Mouse (Mus musculus): ENCODE measurements around the gene Gm10283. TPM values are rescaled to one million over a fixed set of nuclear protein-coding genes. Genes with fewer than 3 reads are reported as not detected.
A peak's percentile ranks its signal among the peaks of the same experiment; 100 is the strongest.
"Not testable (repeated sequence)": the region's sequence is repeated elsewhere in the genome, so short reads cannot be mapped to it uniquely, and the experiment has no call there.

Gm10283 gene
- polyA plus RNA-seq (2012; rRNA removed): not detected in 2 replicates

- Histone ChIP-seq H3K27ac (ENCODE audit: insufficient read depth, low read length) (no peak within 1 kb of the TSS), H3K4me3 (replicated peaks; ENCODE audit: insufficient read depth, low read depth, low read length) (no peak within 1 kb of the TSS), H3K27me3 (ENCODE audit: control insufficient read depth, insufficient read depth, low read length) (no peaks in the 10 kb centered on the region), H3K4me1 (ENCODE audit: control insufficient read depth, insufficient read depth, low read length) (0 out of 2 replicates have a peak, but pooled peaks cover 2% of the 10 kb centered on the region)
- 63% methylated on average over 2 of the region's 2 CpGs for WGBS
- TF ChIP-seq POLR2A (IDR thresholded peaks at IDR 0.05; ENCODE audit: borderline replicate concordance, insufficient read depth, low read length) (no peak), CTCF (IDR thresholded peaks at IDR 0.05; ENCODE audit: borderline replicate concordance, insufficient read depth, low read depth, low read length) (no peak)
- no peak for DNase-seq
Measured at GRCm38 (mm10) chr8:60503098-60503497, at the start of gene Gm10283. Gm10283 (minus strand) TSS chr8:60503198.

DNA sequence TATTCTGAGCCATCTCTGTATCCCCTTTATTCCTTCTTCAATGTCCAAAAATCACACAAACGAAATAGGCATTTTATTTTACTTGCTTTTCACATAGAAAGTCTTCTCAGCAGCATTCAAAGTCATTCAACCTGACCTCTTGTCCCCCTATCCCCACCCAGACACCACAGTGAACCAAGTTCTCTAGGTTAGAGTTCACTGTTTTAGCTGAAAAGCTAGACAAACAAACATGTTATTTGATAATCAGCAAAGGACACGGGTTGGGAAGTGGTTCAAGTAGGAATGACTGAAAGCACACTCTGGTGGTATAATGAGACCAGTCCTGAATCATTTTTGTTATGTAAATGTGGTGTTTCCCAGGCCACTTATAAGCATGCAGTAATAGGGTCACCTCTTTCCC is 31.9 kb upstream of the Gm10283 start:
- no peak for DNase-seq
- no peak for TF ChIP-seq POLR2A (IDR thresholded peaks at IDR 0.05; ENCODE audit: borderline replicate concordance, insufficient read depth, low read length)
- no peak for TF ChIP-seq CTCF (IDR thresholded peaks at IDR 0.05; ENCODE audit: borderline replicate concordance, insufficient read depth, low read depth, low read length)
- H3K4me1 ChIP-seq (ENCODE audit: control insufficient read depth, insufficient read depth, low read length): no peaks in the 10 kb centered on the region
- 44% methylated on average over 2 of the region's 2 CpGs for WGBS
- no peak overlapping the region for H3K27ac ChIP-seq (ENCODE audit: insufficient read depth, low read length)
- H3K4me3 ChIP-seq (replicated peaks; ENCODE audit: insufficient read depth, low read depth, low read length): no peak overlapping the region
- no peaks in the 10 kb centered on the region for H3K27me3 ChIP-seq (ENCODE audit: control insufficient read depth, insufficient read depth, low read length)

GRCm38 (mm10) chr8:60518286-60518685 is 15.3 kb upstream of the Gm10283 start:
- Histone ChIP-seq H3K27me3 (ENCODE audit: control insufficient read depth, insufficient read depth, low read length) (no peaks in the 10 kb centered on the region), H3K27ac (ENCODE audit: insufficient read depth, low read length) (no peak overlapping the region), H3K4me1 (ENCODE audit: control insufficient read depth, insufficient read depth, low read length) (no peaks in the 10 kb centered on the region), H3K4me3 (replicated peaks; ENCODE audit: insufficient read depth, low read depth, low read length) (no peak overlapping the region)
- DNase-seq: no peak
- no peak for TF ChIP-seq CTCF (IDR thresholded peaks at IDR 0.05; ENCODE audit: borderline replicate concordance, insufficient read depth, low read depth, low read length)

DNA sequence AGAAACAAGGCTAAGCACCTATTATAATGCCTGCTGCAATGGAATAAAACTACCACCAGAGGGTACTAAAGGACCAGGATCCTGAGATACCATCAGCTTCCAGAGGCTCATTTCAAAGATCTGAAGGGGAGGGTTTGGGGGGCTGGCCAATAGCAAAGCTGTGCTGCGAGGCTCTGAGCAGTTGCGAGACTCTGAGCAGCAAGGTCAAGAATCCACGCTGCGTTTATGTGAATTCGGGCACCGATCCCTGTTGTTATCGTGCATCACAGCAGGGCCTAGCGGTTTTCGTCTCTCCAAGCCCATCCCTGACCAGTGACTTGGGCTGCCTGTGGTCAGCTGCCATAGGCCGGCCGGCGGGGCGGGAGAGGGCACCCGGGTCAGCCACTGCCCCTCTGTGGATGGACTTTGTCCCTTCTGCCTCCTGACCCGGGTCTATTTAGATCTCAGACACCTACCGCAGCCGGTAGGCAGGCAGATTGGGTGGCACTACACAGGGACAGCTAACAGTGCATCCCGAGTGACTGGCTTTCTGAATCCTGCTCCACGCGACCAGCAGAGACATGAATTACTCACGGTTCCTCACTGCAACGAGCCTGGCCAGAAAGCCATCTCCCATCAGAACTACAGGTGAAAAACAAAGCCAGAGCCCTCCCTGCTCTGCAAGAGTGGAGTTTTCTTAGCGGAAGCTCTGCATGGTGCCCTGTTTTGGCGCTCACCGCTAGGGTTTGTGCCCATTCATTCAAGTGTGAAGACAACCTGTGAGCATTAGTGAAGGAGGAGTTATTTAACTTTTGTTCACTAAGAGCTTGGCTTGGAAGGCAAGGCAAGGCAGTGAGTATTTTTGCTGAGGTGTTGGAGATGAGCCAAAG is 2.9 kb upstream of the Gm10283 start, which contains the start of gene Aadat:
Aadat (plus strand) TSS at position 280 of the 869 bp plus-strand sequence.
- TF ChIP-seq POLR2A (IDR thresholded peaks at IDR 0.05; ENCODE audit: borderline replicate concordance, insufficient read depth, low read length) (no peak), CTCF (IDR thresholded peaks at IDR 0.05; ENCODE audit: borderline replicate concordance, insufficient read depth, low read depth, low read length) (peak; percentile 61; the same call in 1 of the 2 replicates)
- Histone ChIP-seq H3K4me1 (ENCODE audit: control insufficient read depth, insufficient read depth, low read length) (0 out of 2 replicates have a peak, but pooled peaks cover 2% of the 10 kb centered on the region), H3K4me3 (replicated peaks; ENCODE audit: insufficient read depth, low read depth, low read length) (peak within 1 kb of the TSS; percentile 81), H3K27me3 (ENCODE audit: control insufficient read depth, insufficient read depth, low read length) (no peaks in the 10 kb centered on the region), H3K27ac (ENCODE audit: insufficient read depth, low read length) (peak within 1 kb of the TSS; percentile 17)
- DNase-seq: peak; percentile 77 to 82
- WGBS: under 1% methylated on average over 25 of the region's 25 CpGs

GRCm38 (mm10) chr8:60495046-60495445 is 8.0 kb downstream of the Gm10283 start:
- not testable (repeated sequence) for H3K4me3 ChIP-seq (replicated peaks; ENCODE audit: insufficient read depth, low read depth, low read length); H3K27ac ChIP-seq (ENCODE audit: insufficient read depth, low read length); H3K27me3 ChIP-seq (ENCODE audit: control insufficient read depth, insufficient read depth, low read length); H3K4me1 ChIP-seq (ENCODE audit: control insufficient read depth, insufficient read depth, low read length); DNase-seq
- WGBS: 70% methylated on average over 2 of the region's 2 CpGs

- Histone ChIP-seq H3K4me3 (replicated peaks; ENCODE audit: insufficient read depth, low read depth, low read length) (no peak overlapping the region), H3K27me3 (ENCODE audit: control insufficient read depth, insufficient read depth, low read length) (no peaks in the 10 kb centered on the region), H3K4me1 (ENCODE audit: control insufficient read depth, insufficient read depth, low read length) (no peaks in the 10 kb centered on the region), H3K27ac (ENCODE audit: insufficient read depth, low read length) (no peak overlapping the region)
- no peak for DNase-seq
- 88% methylated on average over 11 of the region's 11 CpGs for WGBS
- no peak for TF ChIP-seq POLR2A (IDR thresholded peaks at IDR 0.05; ENCODE audit: borderline replicate concordance, insufficient read depth, low read length)
- TF ChIP-seq CTCF (IDR thresholded peaks at IDR 0.05; ENCODE audit: borderline replicate concordance, insufficient read depth, low read depth, low read length): no peak
Measured at GRCm38 (mm10) chr8:60494606-60495005, 8.4 kb downstream of the Gm10283 start.

DNA sequence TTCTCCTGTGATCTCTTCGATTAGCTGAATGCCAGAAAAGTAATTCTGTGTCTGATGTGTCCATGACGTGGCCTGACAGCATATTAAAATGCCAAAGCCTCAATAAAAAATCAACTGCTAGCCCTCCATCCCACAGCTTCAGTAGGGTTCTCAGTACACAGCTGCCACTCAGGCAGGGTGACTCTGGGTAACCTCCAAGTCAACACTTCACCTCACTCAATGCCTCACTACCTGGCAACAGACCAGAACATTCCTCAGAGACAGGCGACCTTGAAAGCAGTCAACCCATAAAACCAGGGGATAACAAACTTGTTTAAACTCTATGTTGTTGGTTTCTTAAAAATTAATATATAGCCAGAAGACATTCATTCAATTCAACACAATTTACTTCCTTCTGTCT is 10.5 kb downstream of the Gm10283 start:
- 41% methylated on average over 3 of the region's 3 CpGs for WGBS
- TF ChIP-seq POLR2A (IDR thresholded peaks at IDR 0.05; ENCODE audit: borderline replicate concordance, insufficient read depth, low read length): no peak
- Histone ChIP-seq H3K4me1 (ENCODE audit: control insufficient read depth, insufficient read depth, low read length) (no peaks in the 10 kb centered on the region), H3K4me3 (replicated peaks; ENCODE audit: insufficient read depth, low read depth, low read length) (no peak overlapping the region), H3K27ac (ENCODE audit: insufficient read depth, low read length) (no peak overlapping the region), H3K27me3 (ENCODE audit: control insufficient read depth, insufficient read depth, low read length) (no peaks in the 10 kb centered on the region)
- no peak for DNase-seq

DNA sequence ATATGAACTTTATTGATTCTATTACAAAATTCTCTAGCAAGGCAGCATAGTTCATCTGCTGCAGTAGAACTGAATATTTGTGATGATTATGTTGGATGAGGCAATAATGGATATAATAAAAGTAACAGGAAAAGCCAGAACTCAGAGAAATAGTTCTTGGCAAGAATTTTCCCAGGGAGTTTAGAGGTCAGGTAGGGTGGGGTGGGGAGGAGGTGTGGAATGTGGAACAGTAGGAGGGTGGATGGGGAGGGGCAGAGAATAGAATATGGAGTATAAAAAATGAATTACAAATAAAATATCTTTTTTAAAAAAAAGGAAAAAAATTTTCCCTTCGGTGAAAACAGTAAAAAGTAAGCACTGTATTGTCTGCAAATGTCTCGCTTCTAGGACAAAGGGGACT is 11.1 kb downstream of the Gm10283 start:
- no peak for TF ChIP-seq CTCF (IDR thresholded peaks at IDR 0.05; ENCODE audit: borderline replicate concordance, insufficient read depth, low read depth, low read length)
- TF ChIP-seq POLR2A (IDR thresholded peaks at IDR 0.05; ENCODE audit: borderline replicate concordance, insufficient read depth, low read length): no peak
- WGBS: 90% methylated on average over 2 of the region's 2 CpGs
- no peak overlapping the region for H3K27ac ChIP-seq (ENCODE audit: insufficient read depth, low read length)
- H3K4me1 ChIP-seq (ENCODE audit: control insufficient read depth, insufficient read depth, low read length): no peaks in the 10 kb centered on the region
- no peaks in the 10 kb centered on the region for H3K27me3 ChIP-seq (ENCODE audit: control insufficient read depth, insufficient read depth, low read length)
- DNase-seq: no peak
- no peak overlapping the region for H3K4me3 ChIP-seq (replicated peaks; ENCODE audit: insufficient read depth, low read depth, low read length)

Measured in cerebellum, adult 2 months (tissue).